Mouse (Mus musculus): ENCODE measurements at regions not wholly inside any gene's neighbourhood (a gene's known extent, or its start where the extent isn't known, plus 50 kb on each side); places are given as distances from the start of the nearest gene placed in this dataset.

DNA sequence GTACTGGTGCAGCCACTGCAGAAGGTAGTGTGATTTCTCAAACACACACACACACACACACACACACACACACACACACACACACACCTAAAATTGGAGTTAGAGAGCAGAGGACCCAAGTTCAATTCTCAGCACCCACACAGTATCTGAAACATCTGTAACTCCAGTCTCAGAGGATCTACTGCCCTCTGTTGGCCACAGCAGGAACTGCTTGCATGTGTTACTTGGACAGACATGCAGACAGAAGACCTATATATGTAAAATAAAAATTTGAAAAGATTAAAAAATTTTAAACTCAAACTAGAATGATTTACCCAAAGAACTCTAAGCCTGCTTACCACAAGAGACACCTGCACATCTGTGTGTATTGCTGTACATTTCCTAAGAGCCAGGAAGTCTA is 185.9 kb upstream of the Rapgef5 start:
- no peak for TF ChIP-seq POLR2A (IDR thresholded peaks at IDR 0.05; ENCODE audit: extremely low read depth, insufficient read depth, low read length)
- TF ChIP-seq CTCF (IDR thresholded peaks at IDR 0.05; ENCODE audit: low read depth, low read length), result no peak; the same call in 1 of the 2 replicates
